Mouse (Mus musculus) G1E (cell line): ENCODE measurements at regions not wholly inside any gene's neighbourhood (a gene's known extent, or its start where the extent isn't known, plus 50 kb on each side); places are given as distances from the start of the nearest gene placed in this dataset.

Experiments
- ATAC-seq: 2 replicates; pipeline ENCODE4 v1.8.0; 2016; ENCODE audit warnings: mild to moderate bottlenecking; ENCODE audit not compliant: insufficient number of reproducible peaks, poor library complexity, low FRiP score, severe bottlenecking; ENCODE audit errors: extremely low read depth
- DNase-seq: peaks from one replicate; pipeline ENCODE4 v3.0.0; 2012; ENCODE audit warnings: low spot score
- H3K27me3 ChIP-seq: 2 replicates; pipeline ENCODE4 v1.6.1; 2012; ENCODE audit warnings: mild to moderate bottlenecking, low read length, inconsistent platforms; ENCODE audit not compliant: insufficient read depth
- H3K36me3 ChIP-seq: replicated peaks from 2 replicates; pipeline ENCODE3; 2012; ENCODE audit warnings: mild to moderate bottlenecking, inconsistent platforms
- H3K4me1 ChIP-seq: 2 replicates; pipeline ENCODE4 v1.6.1; 2012; ENCODE audit warnings: low read depth, low read length, inconsistent platforms, mixed read lengths; ENCODE audit not compliant: insufficient read depth
- H3K4me3 ChIP-seq: 2 replicates; pipeline ENCODE4 v1.5.1; 2012; ENCODE audit warnings: low read depth, mild to moderate bottlenecking, inconsistent platforms, low read length, moderate library complexity, mixed read lengths
- H3K9me3 ChIP-seq: replicated peaks from 2 replicates; pipeline ENCODE4 v1.6.1; 2012; ENCODE audit warnings: inconsistent platforms
- CTCF ChIP-seq: IDR thresholded peaks from 2 replicates; pipeline ENCODE4 v1.5.1; 2012; ENCODE audit warnings: low read depth, low read length, inconsistent platforms, mixed read lengths
- GATA1 ChIP-seq: IDR thresholded peaks from 2 replicates; pipeline ENCODE4 v1.6.1; 2012; ENCODE audit warnings: borderline replicate concordance, low read length, inconsistent platforms, mixed read lengths
- GATA2 ChIP-seq: IDR thresholded peaks from 2 replicates; pipeline ENCODE4 v1.6.1; 2012; ENCODE audit warnings: low read depth, low read length, inconsistent platforms, borderline replicate concordance
- POLR2AphosphoS5 ChIP-seq: IDR thresholded peaks from 2 replicates; pipeline ENCODE4 v1.6.1; 2012; ENCODE audit warnings: low read depth, low read length, inconsistent platforms; ENCODE audit not compliant: insufficient replicate concordance
- TAL1 ChIP-seq: conservative IDR thresholded peaks from 2 replicates; pipeline ENCODE4 v1.6.1; 2012; ENCODE audit warnings: low read depth, low read length, inconsistent platforms, mixed read lengths

DNA sequence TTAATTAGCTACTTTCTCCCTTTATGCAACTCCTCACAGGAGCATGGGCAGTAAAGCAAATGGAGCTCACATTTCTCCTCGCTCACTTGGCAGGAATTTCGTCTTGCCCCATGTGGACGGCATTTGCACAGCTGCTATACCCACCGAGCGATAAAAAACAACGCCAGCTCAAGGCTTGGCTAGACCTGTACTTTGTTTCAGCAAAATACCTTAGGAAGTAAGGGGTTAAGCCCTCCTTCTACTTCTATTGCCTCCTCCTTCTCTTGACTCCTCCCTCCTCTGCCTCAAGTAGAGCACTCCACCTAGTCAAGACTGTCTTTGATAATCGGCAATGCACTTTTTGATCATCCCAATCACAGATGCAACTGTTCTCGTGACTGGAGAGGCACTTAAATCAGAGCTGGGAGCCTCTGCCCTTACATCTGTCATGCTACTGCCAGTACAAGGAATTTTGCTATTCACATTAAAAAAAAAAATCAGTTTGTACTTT lies 168.4 kb downstream of the Enc1 start:
- Histone ChIP-seq H3K36me3 (no peaks in the 10 kb centered on the region), H3K4me3 (no peak overlapping the region), H3K9me3 (no peaks in the 10 kb centered on the region), H3K27me3 (peaks cover 37% of the 10 kb centered on the region), H3K4me1 (no peaks in the 10 kb centered on the region)
- no peak for TF ChIP-seq TAL1
- TF ChIP-seq CTCF: no peak
- no peak for TF ChIP-seq GATA2
- no peak for TF ChIP-seq GATA1
- no peak for TF ChIP-seq POLR2AphosphoS5
- DNase-seq (no peak), ATAC-seq (no peak)

DNA sequence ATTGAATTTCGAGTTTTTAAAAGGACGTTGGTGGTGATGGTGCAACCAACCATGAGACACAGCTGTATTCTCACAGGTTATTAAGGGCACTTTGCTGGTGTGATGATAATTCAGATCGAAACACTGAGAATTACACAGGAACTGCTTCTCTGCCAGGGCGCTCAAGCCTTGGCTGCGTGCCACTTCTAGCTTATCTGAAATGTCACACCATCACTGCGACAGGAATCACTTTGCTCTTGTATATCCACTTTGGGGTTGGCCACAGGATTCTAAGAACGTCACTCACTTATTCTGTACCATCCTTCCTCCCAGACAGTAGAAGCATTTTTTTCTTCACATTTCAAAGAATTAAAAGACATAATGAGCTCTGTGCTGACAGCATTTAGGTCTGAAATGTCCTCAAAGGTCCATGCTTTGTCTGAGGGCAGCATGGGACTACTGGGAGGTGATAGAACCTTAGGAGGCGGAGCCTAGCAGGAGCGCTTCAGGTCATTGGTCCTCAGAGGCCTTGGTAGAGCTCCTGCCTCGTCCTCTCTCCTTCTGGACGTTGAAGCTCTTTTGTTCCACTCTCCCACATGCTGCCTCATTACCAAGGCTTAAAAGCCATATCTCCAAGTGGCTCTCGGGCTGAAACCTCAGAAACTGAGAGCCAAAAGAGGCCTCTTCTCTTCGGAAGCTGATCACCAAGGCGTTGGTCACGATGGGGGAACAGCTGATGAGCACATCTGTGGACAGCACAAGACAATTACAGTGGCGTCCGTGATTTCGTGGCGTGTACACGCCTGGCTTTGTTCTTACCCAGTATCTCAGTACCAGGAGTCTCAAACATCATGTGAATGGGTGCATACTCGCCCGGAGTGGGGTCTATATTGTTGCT lies 167.7 kb downstream of the Enc1 start:
- H3K36me3 ChIP-seq: no peaks in the 10 kb centered on the region
- ATAC-seq: no peak
- TF ChIP-seq GATA1 (no peak), TAL1 (no peak), GATA2 (no peak), POLR2AphosphoS5 (no peak), CTCF (no peak)
- DNase-seq: no peak
- peaks cover 37% of the 10 kb centered on the region for H3K27me3 ChIP-seq
- no peaks in the 10 kb centered on the region for H3K4me1 ChIP-seq
- no peak overlapping the region for H3K4me3 ChIP-seq
- H3K9me3 ChIP-seq: no peaks in the 10 kb centered on the region

DNA sequence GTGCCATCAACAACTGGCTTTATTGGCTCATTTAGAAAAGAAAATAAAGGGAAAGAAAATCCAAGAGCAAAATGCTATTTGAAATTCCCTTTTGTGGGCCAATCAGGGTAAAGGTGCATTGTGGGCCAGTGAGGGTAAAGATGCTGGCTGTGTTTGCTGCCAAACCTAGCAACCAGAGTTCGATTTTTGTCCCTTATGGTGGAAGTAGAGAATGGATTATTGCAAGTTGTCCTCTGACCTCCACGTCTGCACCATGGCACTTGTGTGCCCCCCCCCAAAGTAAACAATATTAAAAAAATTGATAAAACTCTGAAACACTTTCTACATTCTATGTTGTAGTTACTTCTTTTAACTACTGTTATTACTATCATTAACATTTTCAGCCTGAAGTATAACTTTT lies 166.9 kb downstream of the Enc1 start:
- TF ChIP-seq CTCF (no peak), GATA2 (no peak), GATA1 (no peak), TAL1 (no peak), POLR2AphosphoS5 (no peak)
- DNase-seq: no peak
- Histone ChIP-seq H3K36me3 (no peaks in the 10 kb centered on the region), H3K27me3 (peaks cover 39% of the 10 kb centered on the region), H3K9me3 (no peaks in the 10 kb centered on the region), H3K4me3 (no peak overlapping the region), H3K4me1 (no peaks in the 10 kb centered on the region)
- ATAC-seq: no peak

DNA sequence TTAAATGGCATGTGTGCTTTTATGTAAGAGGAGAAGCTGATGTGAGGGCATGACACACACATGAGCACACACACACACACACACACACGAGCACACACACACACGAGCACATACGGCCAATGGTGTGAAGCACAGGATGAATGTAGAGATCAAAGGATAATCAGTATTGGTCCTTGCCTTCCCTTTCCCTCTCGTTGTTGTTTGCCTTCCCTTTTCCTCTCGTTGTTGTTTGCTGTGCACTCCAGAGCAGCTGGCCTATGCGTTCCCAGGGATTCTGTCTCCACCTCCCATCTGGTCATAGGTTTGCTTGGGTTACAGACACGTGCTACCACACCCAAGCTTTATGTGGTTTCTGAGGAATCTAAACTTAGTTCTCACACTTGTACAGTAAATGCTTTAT lies 165.8 kb downstream of the Enc1 start:
- Histone ChIP-seq H3K4me1 (no peaks in the 10 kb centered on the region), H3K4me3 (no peak overlapping the region), H3K9me3 (no peaks in the 10 kb centered on the region), H3K36me3 (no peaks in the 10 kb centered on the region), H3K27me3 (peaks cover 33% of the 10 kb centered on the region)
- ATAC-seq (no peak), DNase-seq (no peak)
- TF ChIP-seq GATA1 (no peak), TAL1 (no peak), POLR2AphosphoS5 (no peak), CTCF (no peak), GATA2 (no peak)

DNA sequence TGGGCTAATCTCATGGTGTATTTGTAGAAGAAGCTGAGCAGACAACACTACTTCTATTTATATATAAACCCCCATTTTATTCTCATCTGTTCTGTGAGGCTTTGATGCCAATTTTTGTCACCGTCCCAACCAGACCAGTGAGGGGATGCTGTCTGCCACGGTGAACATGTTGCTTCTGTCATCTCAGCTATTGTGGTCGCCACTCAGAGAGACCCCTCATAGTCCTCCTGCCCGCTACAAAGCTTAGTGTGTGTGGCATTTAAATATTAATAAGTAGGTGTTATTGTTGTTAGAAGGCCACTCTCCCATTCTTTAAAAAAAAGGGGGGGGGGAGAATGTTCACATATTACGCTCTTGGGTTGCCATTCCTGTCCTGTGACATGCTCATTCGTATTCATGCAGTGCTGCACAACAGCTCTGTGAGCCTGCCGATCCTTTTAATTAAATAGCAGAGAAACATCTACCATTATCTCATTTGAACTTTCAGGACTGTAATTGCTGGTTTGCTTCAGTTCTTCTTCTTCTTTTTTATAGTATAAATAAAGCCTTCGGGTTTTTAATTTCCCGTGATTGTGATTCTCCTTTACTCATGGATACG lies 161.4 kb downstream of the Enc1 start:
- no peak for TF ChIP-seq GATA1
- no peak for TF ChIP-seq TAL1
- no peak for TF ChIP-seq GATA2
- no peak for TF ChIP-seq CTCF
- TF ChIP-seq POLR2AphosphoS5: no peak
- no peaks in the 10 kb centered on the region for H3K4me1 ChIP-seq
- no peak for ATAC-seq
- H3K27me3 ChIP-seq: peaks cover 23% of the 10 kb centered on the region
- H3K9me3 ChIP-seq: no peaks in the 10 kb centered on the region
- no peaks in the 10 kb centered on the region for H3K36me3 ChIP-seq
- H3K4me3 ChIP-seq: no peak overlapping the region
- no peak for DNase-seq

DNA sequence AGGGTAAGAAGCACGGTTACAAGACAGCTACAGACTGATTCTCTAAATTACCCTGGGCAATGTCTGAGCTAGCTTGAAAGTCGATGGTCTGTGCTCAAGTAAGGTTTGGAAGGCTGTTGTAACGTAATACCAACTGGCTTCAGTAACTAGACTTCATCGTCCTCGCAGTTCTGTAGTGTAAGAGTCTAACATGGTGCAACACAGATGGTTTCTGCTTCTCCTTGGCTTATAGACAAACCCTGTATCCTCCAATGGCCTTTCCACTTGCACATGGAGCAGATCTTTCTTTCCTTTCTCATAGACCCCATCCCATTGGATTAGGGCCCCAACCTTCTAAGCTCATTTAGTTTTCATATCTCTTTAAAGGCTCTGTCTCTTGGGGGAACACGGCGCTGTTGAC lies 160.7 kb downstream of the Enc1 start:
- TF ChIP-seq CTCF (no peak), GATA1 (no peak), POLR2AphosphoS5 (no peak), GATA2 (no peak), TAL1 (no peak)
- ATAC-seq (no peak), DNase-seq (no peak)
- no peaks in the 10 kb centered on the region for H3K9me3 ChIP-seq
- no peaks in the 10 kb centered on the region for H3K36me3 ChIP-seq
- H3K4me3 ChIP-seq: no peak overlapping the region
- H3K4me1 ChIP-seq: no peaks in the 10 kb centered on the region
- peaks cover 23% of the 10 kb centered on the region for H3K27me3 ChIP-seq
